Mouse (Mus musculus) ES-E14 (cell line): Measurements from ENCODE around the gene Rimkla.

Experiments used
- HCFC1 ChIP-seq: IDR thresholded peaks from 2 replicates; pipeline ENCODE4 v1.6.1; 2012; ENCODE audit warnings: low read length, inconsistent platforms, borderline replicate concordance; ENCODE audit not compliant: insufficient read depth
- MAFK ChIP-seq: IDR thresholded peaks from 2 replicates; pipeline ENCODE4 v1.6.1; 2014; ENCODE audit warnings: mild to moderate bottlenecking, low read depth, low read length, inconsistent platforms; ENCODE audit not compliant: insufficient read depth
- ZNF384 ChIP-seq: IDR thresholded peaks from 2 replicates; pipeline ENCODE4 v1.6.1; 2012; ENCODE audit warnings: low read depth, low read length, inconsistent platforms

DNA sequence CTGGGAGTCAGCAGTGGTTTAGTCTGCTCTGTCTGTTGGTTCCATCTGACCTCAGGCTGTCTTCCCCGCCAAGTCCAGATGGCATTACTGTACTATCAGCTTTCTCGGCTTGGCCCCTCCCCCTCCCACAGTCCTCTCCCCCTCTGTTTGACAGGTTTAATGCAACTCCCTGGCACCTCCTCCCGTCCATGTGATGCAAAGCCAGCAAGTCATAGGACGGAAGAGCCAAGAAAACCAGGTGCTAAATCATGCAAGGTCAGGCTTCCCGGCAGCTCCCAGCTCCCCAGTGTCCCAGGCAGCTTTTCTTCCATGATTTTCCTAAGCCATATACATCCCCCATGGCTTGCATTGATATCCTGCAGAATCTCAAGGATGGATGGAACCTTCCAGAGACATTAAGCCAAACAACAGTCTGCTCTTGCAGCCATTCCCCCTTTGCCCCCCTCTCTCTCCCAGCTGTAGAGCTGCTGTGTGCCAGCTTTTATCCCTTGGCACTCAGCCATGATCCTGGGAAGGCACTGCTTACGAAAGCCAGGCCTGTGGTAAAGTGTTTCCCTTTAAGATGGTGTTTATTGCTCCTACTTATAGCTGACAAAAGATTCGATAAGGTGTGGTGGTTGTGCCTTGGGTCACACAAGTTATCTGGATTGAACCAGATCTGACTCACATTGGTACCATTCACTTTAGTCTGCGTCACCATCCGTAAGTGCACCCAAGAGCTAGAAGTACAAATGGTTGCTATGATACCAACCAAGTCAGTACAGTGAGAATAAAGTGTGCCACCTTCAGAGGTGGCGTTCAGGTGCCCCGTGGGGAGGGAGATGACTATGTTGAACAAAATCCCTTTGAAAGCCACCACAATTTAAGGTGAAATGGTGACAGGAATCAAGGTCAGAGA lies 29.3 kb downstream of the Rimkla start:
- no peak for TF ChIP-seq MAFK
- no peak for TF ChIP-seq HCFC1
- TF ChIP-seq ZNF384, result no peak
